Mouse (Mus musculus): ENCODE data around the gene Hoxb7.
A peak's percentile ranks its signal among the peaks of the same experiment; 100 is the strongest.

DNA sequence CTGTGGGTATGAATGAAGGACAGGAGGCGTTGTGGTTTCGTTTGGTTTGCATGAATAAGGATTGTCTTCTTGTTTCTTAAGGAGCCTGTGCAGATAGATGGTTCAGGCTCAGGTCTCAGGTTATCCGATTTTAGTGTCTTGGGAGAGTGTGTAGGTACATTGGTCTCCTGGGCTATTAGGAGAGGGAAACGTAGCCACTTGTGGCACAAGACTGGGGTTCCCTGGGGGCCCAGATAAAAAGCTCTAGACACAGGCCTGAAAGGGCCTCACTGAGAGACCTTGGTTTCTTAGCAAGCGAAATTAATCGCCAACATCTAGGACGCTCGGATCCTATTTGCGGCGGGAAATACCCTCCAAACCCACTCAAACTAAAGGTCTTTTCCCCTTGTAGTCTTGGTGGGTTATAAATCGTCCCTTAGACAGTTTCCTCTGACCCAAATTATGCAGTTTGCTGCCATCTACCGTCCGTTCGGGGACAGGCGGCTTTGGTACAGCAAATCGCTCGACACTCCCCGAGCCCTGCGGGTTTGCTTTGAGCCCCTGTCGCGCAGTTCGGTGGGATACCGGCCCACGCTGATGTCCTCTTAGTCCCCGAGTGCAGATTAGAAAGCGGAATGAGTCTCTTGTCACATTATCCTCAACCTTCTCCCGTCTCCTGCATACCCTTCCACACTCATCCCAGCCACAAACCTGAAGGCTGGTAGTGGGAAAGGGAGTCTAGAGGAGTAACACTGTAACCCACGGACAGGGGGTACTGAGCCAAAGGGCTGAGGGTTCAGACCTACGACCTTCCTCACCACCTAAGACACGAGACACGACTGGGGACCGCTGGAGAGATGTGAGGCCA is 8.0 kb downstream of the Hoxb7 start:
- TF ChIP-seq POLR2A (IDR thresholded peaks at IDR 0.05; ENCODE audit: borderline replicate concordance, insufficient read depth, low read length) (no peak), CTCF (IDR thresholded peaks at IDR 0.05; ENCODE audit: borderline replicate concordance, insufficient read depth, low read depth, low read length) (peak; percentile 64)
